Mouse (Mus musculus) kidney, adult 2 months (tissue): Measurements from ENCODE around the gene Igf1r.

Experiments used
- CTCF ChIP-seq: fragments of 200-500 bp; conservative IDR thresholded peaks from 2 replicates; pipeline ENCODE4 v1.5.1; 2011; ENCODE audit warnings: low read depth, mild to moderate bottlenecking, control low read depth, low read length, moderate library complexity, mixed read lengths; ENCODE audit not compliant: insufficient read depth, insufficient read length
- POLR2A ChIP-seq: fragments of 200-500 bp; IDR thresholded peaks from one replicate; pipeline ENCODE4 v1.6.1; 2011; ENCODE audit warnings: low read depth, low read length, control low read depth

- TF ChIP-seq CTCF = no peak
- no peak for TF ChIP-seq POLR2A
Observed at GRCm38 (mm10) chr7:68014495-68014894, 61.9 kb downstream of the Igf1r start.
